Comparison of ENCODE assay signal across 23 mouse cellular contexts in genomic region chr1:79314774-79315173, GRCm38 (mm10).
DNase-seq lines count a peak whose midpoint lies in the region; ATAC-seq and TF ChIP-seq lines count a peak whose summit lies in the region.
"Had no signal": no experiment of that assay in that cellular context is flagged by ENCODE, and none has a peak within 500 bp of the region (broad histone marks: within the 10 kb centered on the region; RNA-seq: fewer than 3 reads in every experiment).

No protein-coding gene starts in this region.

- H3K9me3 ChIP-seq in embryonic facial prominence, embryonic 11.5 days (replicated peaks; ENCODE audit: control insufficient read depth, low read length): no peaks in the 10 kb centered on the region
- H3K9me3 ChIP-seq in embryonic facial prominence, embryonic 10.5 days: no peaks in the 10 kb centered on the region
- no peaks in the 10 kb centered on the region for H3K9me3 ChIP-seq in lung, embryonic 14.5 days (ENCODE audit: low read depth, low read length)
- H3K9me3 ChIP-seq in embryonic facial prominence, embryonic 14.5 days (ENCODE audit: control insufficient read depth, low read length): no peaks in the 10 kb centered on the region
- H3K9me3 ChIP-seq: limb, embryonic 12.5 days; liver, embryonic 12.5 days; lung, embryonic 15.5 days; neural tube, embryonic 15.5 days had no signal

- ATAC-seq in embryonic facial prominence, embryonic 11.5 days (replicated peaks; ENCODE audit: insufficient number of reproducible peaks, low FRiP score, low TSS enrichment, low read depth): no peak
- ATAC-seq in lung, embryonic 14.5 days (ENCODE audit: insufficient read depth): peak; percentile 35; the same call in 1 of the 2 replicates
- ATAC-seq in embryonic facial prominence, embryonic 14.5 days (ENCODE audit: low read depth): no peak
- ATAC-seq in cerebellum, adult (ENCODE audit: insufficient number of reproducible peaks, low FRiP score, low TSS enrichment): no peak
- ATAC-seq: CD4-positive, CD25-positive, alpha-beta regulatory T cell, adult 4 months; forebrain, postnatal 0 days; hindbrain, embryonic 16.5 days; liver, embryonic 12.5 days; midbrain, embryonic 16.5 days had no signal

- no peak for TF ChIP-seq POLR2A in lung, adult 2 months (IDR thresholded peaks at IDR 0.05; ENCODE audit: borderline replicate concordance, extremely low read depth, low read depth, low read length)

- H3K27ac ChIP-seq in embryonic facial prominence, embryonic 11.5 days (replicated peaks; ENCODE audit: low read depth, low read length): no peak overlapping the region
- no peak overlapping the region for H3K27ac ChIP-seq in embryonic facial prominence, embryonic 10.5 days (replicated peaks)
- no peak overlapping the region for H3K27ac ChIP-seq in lung, embryonic 14.5 days (ENCODE audit: low read depth)
- no peak overlapping the region for H3K27ac ChIP-seq in embryonic facial prominence, embryonic 14.5 days (replicated peaks; ENCODE audit: low read depth, low read length)
- H3K27ac ChIP-seq: gastrocnemius, adult 2 months; limb, embryonic 12.5 days; liver, embryonic 12.5 days; lung, embryonic 15.5 days; neural tube, embryonic 15.5 days had no signal

- no peaks in the 10 kb centered on the region for H3K36me3 ChIP-seq in embryonic facial prominence, embryonic 11.5 days (replicated peaks; ENCODE audit: control insufficient read depth, insufficient read depth, low read depth, low read length)
- no peaks in the 10 kb centered on the region for H3K36me3 ChIP-seq in embryonic facial prominence, embryonic 10.5 days (replicated peaks)
- H3K36me3 ChIP-seq in lung, embryonic 14.5 days (ENCODE audit: insufficient read depth): no peaks in the 10 kb centered on the region
- no peaks in the 10 kb centered on the region for H3K36me3 ChIP-seq in embryonic facial prominence, embryonic 14.5 days (ENCODE audit: control insufficient read depth, insufficient read depth, low read length)
- H3K36me3 ChIP-seq: limb, embryonic 12.5 days; liver, embryonic 12.5 days; lung, embryonic 15.5 days; neural tube, embryonic 15.5 days had no signal

- H3K27me3 ChIP-seq in embryonic facial prominence, embryonic 11.5 days (ENCODE audit: control insufficient read depth, insufficient read depth, low read length): no peaks in the 10 kb centered on the region
- no peaks in the 10 kb centered on the region for H3K27me3 ChIP-seq in embryonic facial prominence, embryonic 10.5 days (replicated peaks; ENCODE audit: low read depth, poor library complexity, severe bottlenecking)
- H3K27me3 ChIP-seq in lung, embryonic 14.5 days (ENCODE audit: insufficient read depth, low read length): no peaks in the 10 kb centered on the region
- H3K27me3 ChIP-seq in embryonic facial prominence, embryonic 14.5 days (replicated peaks; ENCODE audit: control insufficient read depth, insufficient read depth, low read length): no peaks in the 10 kb centered on the region
- H3K27me3 ChIP-seq: limb, embryonic 12.5 days; liver, embryonic 12.5 days; lung, embryonic 15.5 days; neural tube, embryonic 15.5 days had no signal

- 59% methylated on average over 3 of the region's 3 CpGs for WGBS in embryonic facial prominence, embryonic 11.5 days
- 77% methylated on average over 3 of the region's 3 CpGs for WGBS in embryonic facial prominence, embryonic 10.5 days
- 27% methylated on average over 3 of the region's 3 CpGs for WGBS in lung, embryonic 14.5 days
- 30% methylated on average over 3 of the region's 3 CpGs for WGBS in lung, adult 2 months
- WGBS in embryonic facial prominence, embryonic 14.5 days: 51% methylated on average over 3 of the region's 3 CpGs

- no peak overlapping the region for H3K9ac ChIP-seq in embryonic facial prominence, embryonic 11.5 days (replicated peaks; ENCODE audit: low read length)
- H3K9ac ChIP-seq in lung, embryonic 14.5 days: no peak overlapping the region
- no peak overlapping the region for H3K9ac ChIP-seq in embryonic facial prominence, embryonic 14.5 days (ENCODE audit: low read depth, low read length)
- H3K9ac ChIP-seq: forebrain, postnatal 0 days; limb, embryonic 12.5 days; liver, embryonic 12.5 days; lung, embryonic 15.5 days; neural tube, embryonic 15.5 days had no signal

- no peak overlapping the region for H3K4me2 ChIP-seq in embryonic facial prominence, embryonic 11.5 days (ENCODE audit: low read depth, low read length)
- H3K4me2 ChIP-seq in lung, embryonic 14.5 days: no peak overlapping the region
- H3K4me2 ChIP-seq in embryonic facial prominence, embryonic 14.5 days (ENCODE audit: low read depth, low read length): no peak overlapping the region
- H3K4me2 ChIP-seq: limb, embryonic 12.5 days; liver, embryonic 12.5 days; lung, embryonic 15.5 days; neural tube, embryonic 15.5 days had no signal

- TF ChIP-seq CTCF in lung, embryonic 14.5 days (IDR thresholded peaks at IDR 0.05; ENCODE audit: low read depth): no peak
- TF ChIP-seq CTCF in lung, adult 2 months (IDR thresholded peaks at IDR 0.05; ENCODE audit: insufficient read depth, low read length): no peak

- no peaks in the 10 kb centered on the region for H3K4me1 ChIP-seq in embryonic facial prominence, embryonic 11.5 days (ENCODE audit: control insufficient read depth, insufficient read depth, low read length)
- H3K4me1 ChIP-seq in embryonic facial prominence, embryonic 10.5 days: peaks cover 5% of the 10 kb centered on the region
- no peaks in the 10 kb centered on the region for H3K4me1 ChIP-seq in lung, embryonic 14.5 days (ENCODE audit: insufficient read depth)
- no peaks in the 10 kb centered on the region for H3K4me1 ChIP-seq in lung, adult 2 months (ENCODE audit: control insufficient read depth, insufficient read depth, low read length)
- peaks cover 4% of the 10 kb centered on the region for H3K4me1 ChIP-seq in embryonic facial prominence, embryonic 14.5 days (ENCODE audit: control insufficient read depth, insufficient read depth, low read length)
- H3K4me1 ChIP-seq: limb, embryonic 12.5 days; liver, embryonic 12.5 days; lung, embryonic 15.5 days; neural tube, embryonic 15.5 days had no signal

- DNase-seq in embryonic facial prominence, embryonic 11.5 days (ENCODE audit: low spot score): peak; percentile 47
- DNase-seq in embryonic facial prominence, embryonic 10.5 days (ENCODE audit: low spot score): no peak
- peak; percentile 56 for DNase-seq in lung, embryonic 14.5 days
- no peak for DNase-seq in lung, adult 2 months
- peak; percentile 35 for DNase-seq in embryonic facial prominence, embryonic 14.5 days (ENCODE audit: low spot score)
- DNase-seq in lung, postnatal 25 days (ENCODE audit: low spot score): peak; percentile 3
- no peak for DNase-seq in left cerebral cortex, postnatal 10 days (ENCODE audit: extremely low spot score in 1 of 2, low spot score in 2 of 2)
- DNase-seq: adrenal gland, postnatal 14 days; cerebellum, adult 18-20 months; cerebellum, postnatal 25 days; forebrain, postnatal 0 days; gastrocnemius, adult 2 months; heart, postnatal 4 days; kidney, adult 9 months; thymus, postnatal 25 days had no signal

- intact Hi-C loops in left cerebral cortex, postnatal 10 days (cut with DNase I): no loop called here

- no peak overlapping the region for H3K4me3 ChIP-seq in embryonic facial prominence, embryonic 11.5 days (ENCODE audit: low read depth, low read length)
- H3K4me3 ChIP-seq in embryonic facial prominence, embryonic 10.5 days: no peak overlapping the region
- no peak overlapping the region for H3K4me3 ChIP-seq in lung, embryonic 14.5 days (ENCODE audit: low read depth, low read length)
- no peak overlapping the region for H3K4me3 ChIP-seq in lung, adult 2 months (replicated peaks; ENCODE audit: extremely low read depth, low read depth, low read length)
- H3K4me3 ChIP-seq in embryonic facial prominence, embryonic 14.5 days (ENCODE audit: low read depth, low read length): no peak overlapping the region
- H3K4me3 ChIP-seq: gastrocnemius, adult 2 months; limb, embryonic 12.5 days; liver, embryonic 12.5 days; lung, embryonic 15.5 days; neural tube, embryonic 15.5 days had no signal

Comparison
In these comparisons a context has a peak if more than half of its experiments do, and no peak if none do; other contexts are left out.
1. DNase-seq: peak in embryonic facial prominence, embryonic 11.5 days (single experiment), lung, embryonic 14.5 days (single experiment), embryonic facial prominence, embryonic 14.5 days (single experiment) and lung, postnatal 25 days (single experiment); none in embryonic facial prominence, embryonic 10.5 days (single experiment), lung, adult 2 months (single experiment) and left cerebral cortex, postnatal 10 days (0 of 2).